ENCODE assay signal across 22 mouse cellular contexts in genomic region chr5:131876569-131876968, GRCm38 (mm10).
DNase-seq lines count a peak whose midpoint lies in the region; ATAC-seq and TF ChIP-seq lines count a peak whose summit lies in the region.
"Had no signal": no experiment of that assay in that cellular context is flagged by ENCODE, and none has a peak within 500 bp of the region (broad histone marks: within the 10 kb centered on the region; RNA-seq: fewer than 3 reads in every experiment).

No protein-coding gene starts in this region.

- H3K4me1 ChIP-seq in lung, postnatal 0 days (ENCODE audit: insufficient read depth, low read depth, low read length) = no peaks in the 10 kb centered on the region
- H3K4me1 ChIP-seq in intestine, embryonic 15.5 days (replicated peaks) = no peaks in the 10 kb centered on the region
- no peaks in the 10 kb centered on the region for H3K4me1 ChIP-seq in heart, embryonic 11.5 days (ENCODE audit: control insufficient read depth, insufficient read depth, low read length)
- H3K4me1 ChIP-seq: heart, embryonic 12.5 days; limb, embryonic 15.5 days; midbrain, embryonic 10.5 days had no signal

- H3K36me3 ChIP-seq in lung, postnatal 0 days (ENCODE audit: insufficient read depth, low read length) = no peaks in the 10 kb centered on the region
- no peaks in the 10 kb centered on the region for H3K36me3 ChIP-seq in intestine, embryonic 15.5 days
- H3K36me3 ChIP-seq in heart, embryonic 11.5 days (ENCODE audit: control insufficient read depth, insufficient read depth, low read length) = no peaks in the 10 kb centered on the region
- H3K36me3 ChIP-seq: embryonic facial prominence, embryonic 12.5 days; heart, embryonic 12.5 days; limb, embryonic 15.5 days; midbrain, embryonic 10.5 days; neural tube, embryonic 15.5 days had no signal

- no peak for ATAC-seq in lung, postnatal 0 days
- ATAC-seq in intestine, embryonic 15.5 days = no peak
- ATAC-seq in heart, embryonic 11.5 days (replicated peaks; ENCODE audit: insufficient number of reproducible peaks, low FRiP score, low TSS enrichment) = no peak
- ATAC-seq: forebrain, embryonic 14.5 days; hindbrain, postnatal 0 days; midbrain, embryonic 16.5 days had no signal

- DNase-seq in lung, postnatal 14 days = peak; percentile 9
- DNase-seq in lung, postnatal 0 days (ENCODE audit: low spot score) = no peak
- peak; percentile 88 for DNase-seq in adrenal gland, adult 2 months
- DNase-seq in adrenal gland, postnatal 14 days = peak; percentile 71
- DNase-seq in gonadal fat pad, adult 2 months (ENCODE audit: low read depth) = peak; percentile 44
- DNase-seq: cerebellum, adult 9-11 months; heart, adult 11 months; heart, postnatal 14 days; kidney, adult 11 months; left cerebral cortex, postnatal 4 days had no signal

- no peak overlapping the region for H3K27ac ChIP-seq in lung, postnatal 0 days (ENCODE audit: low read length)
- H3K27ac ChIP-seq in intestine, embryonic 15.5 days = no peak overlapping the region
- H3K27ac ChIP-seq in heart, embryonic 11.5 days (ENCODE audit: low read depth, low read length) = no peak overlapping the region
- H3K27ac ChIP-seq: embryonic facial prominence, embryonic 12.5 days; hindbrain, postnatal 0 days; left cerebral cortex, adult 2 months; limb, embryonic 15.5 days; midbrain, embryonic 10.5 days; neural tube, embryonic 15.5 days had no signal

- no peaks in the 10 kb centered on the region for H3K9me3 ChIP-seq in lung, postnatal 0 days (ENCODE audit: low read length)
- H3K9me3 ChIP-seq in intestine, embryonic 15.5 days = no peaks in the 10 kb centered on the region
- H3K9me3 ChIP-seq in heart, embryonic 11.5 days (replicated peaks; ENCODE audit: control insufficient read depth, low read length) = no peaks in the 10 kb centered on the region
- H3K9me3 ChIP-seq: embryonic facial prominence, embryonic 12.5 days; heart, embryonic 12.5 days; limb, embryonic 15.5 days; midbrain, embryonic 10.5 days; neural tube, embryonic 15.5 days had no signal

- H3K27me3 ChIP-seq in lung, postnatal 0 days (replicated peaks; ENCODE audit: insufficient read depth, low read length) = no peaks in the 10 kb centered on the region
- H3K27me3 ChIP-seq in intestine, embryonic 15.5 days (replicated peaks) = no peaks in the 10 kb centered on the region
- H3K27me3 ChIP-seq in heart, embryonic 11.5 days (ENCODE audit: control insufficient read depth, insufficient read depth, low read length) = no peaks in the 10 kb centered on the region
- H3K27me3 ChIP-seq: embryonic facial prominence, embryonic 12.5 days; heart, embryonic 12.5 days; limb, embryonic 15.5 days; neural tube, embryonic 15.5 days had no signal

- H3K9ac ChIP-seq in lung, postnatal 0 days (replicated peaks; ENCODE audit: low read depth) = no peak overlapping the region
- H3K9ac ChIP-seq in intestine, embryonic 15.5 days = no peak overlapping the region
- no peak overlapping the region for H3K9ac ChIP-seq in heart, embryonic 11.5 days (ENCODE audit: low read depth, low read length)
- H3K9ac ChIP-seq: embryonic facial prominence, embryonic 12.5 days; heart, embryonic 12.5 days; limb, embryonic 15.5 days; neural tube, embryonic 15.5 days had no signal

- H3K4me3 ChIP-seq in lung, postnatal 0 days (ENCODE audit: low read depth, low read length) = no peak overlapping the region
- no peak overlapping the region for H3K4me3 ChIP-seq in intestine, embryonic 15.5 days (replicated peaks)
- H3K4me3 ChIP-seq in heart, embryonic 11.5 days (ENCODE audit: low read depth, low read length) = no peak overlapping the region
- H3K4me3 ChIP-seq: embryonic facial prominence, embryonic 12.5 days; erythroblast, embryonic 14.5 days; heart, embryonic 12.5 days; left cerebral cortex, adult 2 months; limb, embryonic 15.5 days; midbrain, embryonic 10.5 days; neural tube, embryonic 15.5 days had no signal

- no peak overlapping the region for H3K4me2 ChIP-seq in lung, postnatal 0 days (replicated peaks; ENCODE audit: low read depth, low read length)
- H3K4me2 ChIP-seq in intestine, embryonic 15.5 days (replicated peaks) = no peak overlapping the region
- no peak overlapping the region for H3K4me2 ChIP-seq in heart, embryonic 11.5 days
- H3K4me2 ChIP-seq: embryonic facial prominence, embryonic 12.5 days; heart, embryonic 12.5 days; limb, embryonic 15.5 days; neural tube, embryonic 15.5 days had no signal

- TF ChIP-seq EP300 in lung, postnatal 0 days (IDR thresholded peaks at IDR 0.05) = no peak

- no peak for TF ChIP-seq CTCF in lung, postnatal 0 days (IDR thresholded peaks at IDR 0.05)
